Mouse (Mus musculus): Measurements from ENCODE around the gene Ovch2.

Gene Ovch2

GRCm38 (mm10) chr7:107744454-107744853 lies 56.6 kb downstream of the Ovch2 start:
- no peak for DNase-seq (ENCODE audit: low read depth, low spot score)

GRCm38 (mm10) chr7:107742963-107743465 lies 58.0 kb downstream of the Ovch2 start:
- no peak for DNase-seq (ENCODE audit: low read depth, low spot score)

GRCm38 (mm10) chr7:107738726-107739125 lies 62.3 kb downstream of the Ovch2 start:
- no peak for DNase-seq (ENCODE audit: low read depth, low spot score)

GRCm38 (mm10) chr7:107733162-107733561 lies 67.8 kb downstream of the Ovch2 start:
- DNase-seq (ENCODE audit: low read depth, low spot score): no peak
